Mouse (Mus musculus): Measurements from ENCODE around the gene Gm44965. TPM values are rescaled to one million over a fixed set of nuclear protein-coding genes. Genes with fewer than 3 reads are reported as not detected.

Gene Gm44965
- polyA plus RNA-seq (2014; fragmentation: Nextera tagmentation; extraction: Ambion mirVana), result not detected in 2 replicates

GRCm38 (mm10) chr6:48593158-48594042 lies at the start of gene Gm44965, which contains the start of gene Repin1:
Gene Gm44965 (plus strand): TSS chr6:48593941.
Gene Repin1 (plus strand): TSS chr6:48593883.
- Histone ChIP-seq H3K4me2 (ENCODE audit: low read depth, severe bottlenecking) (peak within 1 kb of the TSS; percentile 76), H3K4me1 (ENCODE audit: control insufficient read depth, insufficient read depth, low read length) (peaks cover 12% of the 10 kb centered on the region), H3K27ac (replicated peaks; ENCODE audit: low read depth, low read length) (peak within 1 kb of the TSS; percentile 82), H3K9ac (ENCODE audit: low read length) (peak within 1 kb of the TSS; percentile 91), H3K27me3 (ENCODE audit: control insufficient read depth, insufficient read depth, low read length) (no peaks in the 10 kb centered on the region), H3K36me3 (ENCODE audit: control insufficient read depth, insufficient read depth, low read length) (peaks cover 25% of the 10 kb centered on the region), H3K9me3 (ENCODE audit: control insufficient read depth, low read length) (peaks cover 20% of the 10 kb centered on the region), H3K4me3 (ENCODE audit: low read depth, low read length) (peak within 1 kb of the TSS; percentile 86)
- peak; percentile 91 for ATAC-seq (ENCODE audit: insufficient number of reproducible peaks, low FRiP score, low TSS enrichment, low read depth)
- WGBS, result 6% methylated on average over 42 of the region's 45 CpGs
- peak; percentile 94 for DNase-seq (ENCODE audit: low spot score)

- Histone ChIP-seq H3K9ac (ENCODE audit: low read length) (no peak overlapping the region), H3K27ac (replicated peaks; ENCODE audit: low read depth, low read length) (no peak overlapping the region), H3K27me3 (ENCODE audit: control insufficient read depth, insufficient read depth, low read length) (no peaks in the 10 kb centered on the region), H3K9me3 (ENCODE audit: control insufficient read depth, low read length) (no peaks in the 10 kb centered on the region), H3K4me3 (ENCODE audit: low read depth, low read length) (no peak overlapping the region), H3K36me3 (ENCODE audit: control insufficient read depth, insufficient read depth, low read length) (no peaks in the 10 kb centered on the region), H3K4me2 (ENCODE audit: low read depth, severe bottlenecking) (no peak overlapping the region), H3K4me1 (ENCODE audit: control insufficient read depth, insufficient read depth, low read length) (peaks cover 25% of the 10 kb centered on the region)
- DNase-seq (ENCODE audit: low spot score) (no peak), ATAC-seq (ENCODE audit: insufficient number of reproducible peaks, low FRiP score, low TSS enrichment, low read depth) (no peak)
- WGBS, result 80% methylated on average over 5 of the region's 5 CpGs
Measured at GRCm38 (mm10) chr6:48545251-48545650, 48.5 kb upstream of the Gm44965 start.

- no peak for ATAC-seq (ENCODE audit: insufficient number of reproducible peaks, low FRiP score, low TSS enrichment, low read depth)
- WGBS, result 54% methylated on average over 1 of the region's 1 CpGs
- no peak overlapping the region for H3K9ac ChIP-seq (ENCODE audit: low read length)
- H3K4me1 ChIP-seq (ENCODE audit: control insufficient read depth, insufficient read depth, low read length), result peaks cover 17% of the 10 kb centered on the region
- no peak overlapping the region for H3K4me3 ChIP-seq (ENCODE audit: low read depth, low read length)
- H3K36me3 ChIP-seq (ENCODE audit: control insufficient read depth, insufficient read depth, low read length), result no peaks in the 10 kb centered on the region
- no peak overlapping the region for H3K27ac ChIP-seq (replicated peaks; ENCODE audit: low read depth, low read length)
- no peak overlapping the region for H3K4me2 ChIP-seq (ENCODE audit: low read depth, severe bottlenecking)
- peak; percentile 38 for DNase-seq (ENCODE audit: low spot score)
- H3K27me3 ChIP-seq (ENCODE audit: control insufficient read depth, insufficient read depth, low read length), result no peaks in the 10 kb centered on the region
- no peaks in the 10 kb centered on the region for H3K9me3 ChIP-seq (ENCODE audit: control insufficient read depth, low read length)
Measured at GRCm38 (mm10) chr6:48546271-48546670, 47.5 kb upstream of the Gm44965 start.

GRCm38 (mm10) chr6:48546858-48547257 lies 46.9 kb upstream of the Gm44965 start:
- H3K27me3 ChIP-seq (ENCODE audit: control insufficient read depth, insufficient read depth, low read length), result no peaks in the 10 kb centered on the region
- 58% methylated on average over 4 of the region's 4 CpGs for WGBS
- no peak overlapping the region for H3K9ac ChIP-seq (ENCODE audit: low read length)
- H3K9me3 ChIP-seq (ENCODE audit: control insufficient read depth, low read length), result no peaks in the 10 kb centered on the region
- no peaks in the 10 kb centered on the region for H3K36me3 ChIP-seq (ENCODE audit: control insufficient read depth, insufficient read depth, low read length)
- H3K27ac ChIP-seq (replicated peaks; ENCODE audit: low read depth, low read length), result no peak overlapping the region
- H3K4me2 ChIP-seq (ENCODE audit: low read depth, severe bottlenecking), result no peak overlapping the region
- no peak overlapping the region for H3K4me3 ChIP-seq (ENCODE audit: low read depth, low read length)
- DNase-seq (ENCODE audit: low spot score) (no peak), ATAC-seq (ENCODE audit: insufficient number of reproducible peaks, low FRiP score, low TSS enrichment, low read depth) (no peak)
- H3K4me1 ChIP-seq (ENCODE audit: control insufficient read depth, insufficient read depth, low read length), result peaks cover 12% of the 10 kb centered on the region

GRCm38 (mm10) chr6:48548314-48548713 lies 45.4 kb upstream of the Gm44965 start:
- Histone ChIP-seq H3K9me3 (ENCODE audit: control insufficient read depth, low read length) (no peaks in the 10 kb centered on the region), H3K36me3 (ENCODE audit: control insufficient read depth, insufficient read depth, low read length) (no peaks in the 10 kb centered on the region), H3K27me3 (ENCODE audit: control insufficient read depth, insufficient read depth, low read length) (no peaks in the 10 kb centered on the region), H3K27ac (replicated peaks; ENCODE audit: low read depth, low read length) (no peak overlapping the region), H3K4me3 (ENCODE audit: low read depth, low read length) (no peak overlapping the region), H3K4me1 (ENCODE audit: control insufficient read depth, insufficient read depth, low read length) (no peaks in the 10 kb centered on the region), H3K4me2 (ENCODE audit: low read depth, severe bottlenecking) (no peak overlapping the region), H3K9ac (ENCODE audit: low read length) (no peak overlapping the region)
- no peak for ATAC-seq (ENCODE audit: insufficient number of reproducible peaks, low FRiP score, low TSS enrichment, low read depth)
- DNase-seq (ENCODE audit: low spot score), result no peak
- WGBS, result 85% methylated on average over 6 of the region's 6 CpGs

GRCm38 (mm10) chr6:48552918-48553317 lies 40.8 kb upstream of the Gm44965 start:
- Histone ChIP-seq H3K27me3 (ENCODE audit: control insufficient read depth, insufficient read depth, low read length) (no peaks in the 10 kb centered on the region), H3K4me3 (ENCODE audit: low read depth, low read length) (no peak overlapping the region), H3K4me2 (ENCODE audit: low read depth, severe bottlenecking) (no peak overlapping the region), H3K36me3 (ENCODE audit: control insufficient read depth, insufficient read depth, low read length) (no peaks in the 10 kb centered on the region), H3K27ac (replicated peaks; ENCODE audit: low read depth, low read length) (no peak overlapping the region), H3K4me1 (ENCODE audit: control insufficient read depth, insufficient read depth, low read length) (peaks cover 3% of the 10 kb centered on the region; the same call in 1 of the 2 replicates), H3K9me3 (ENCODE audit: control insufficient read depth, low read length) (no peaks in the 10 kb centered on the region), H3K9ac (ENCODE audit: low read length) (no peak overlapping the region)
- WGBS, result 47% methylated on average over 4 of the region's 4 CpGs
- ATAC-seq (ENCODE audit: insufficient number of reproducible peaks, low FRiP score, low TSS enrichment, low read depth) (no peak), DNase-seq (ENCODE audit: low spot score) (peak; percentile 57)

GRCm38 (mm10) chr6:48553819-48554218 lies 39.9 kb upstream of the Gm44965 start:
- peak overlapping the region; percentile 76 for H3K9ac ChIP-seq (ENCODE audit: low read length)
- H3K36me3 ChIP-seq (ENCODE audit: control insufficient read depth, insufficient read depth, low read length), result no peaks in the 10 kb centered on the region
- H3K4me3 ChIP-seq (ENCODE audit: low read depth, low read length), result peak overlapping the region; percentile 32; the same call in 1 of the 2 replicates
- H3K27me3 ChIP-seq (ENCODE audit: control insufficient read depth, insufficient read depth, low read length), result no peaks in the 10 kb centered on the region
- no peak for DNase-seq (ENCODE audit: low spot score)
- WGBS, result 82% methylated on average over 4 of the region's 4 CpGs
- no peaks in the 10 kb centered on the region for H3K9me3 ChIP-seq (ENCODE audit: control insufficient read depth, low read length)
- peak overlapping the region; percentile 68 for H3K4me2 ChIP-seq (ENCODE audit: low read depth, severe bottlenecking)
- peaks cover 3% of the 10 kb centered on the region; the same call in 1 of the 2 replicates for H3K4me1 ChIP-seq (ENCODE audit: control insufficient read depth, insufficient read depth, low read length)
- no peak for ATAC-seq (ENCODE audit: insufficient number of reproducible peaks, low FRiP score, low TSS enrichment, low read depth)
- peak overlapping the region; percentile 93; the same call in 1 of the 2 replicates for H3K27ac ChIP-seq (replicated peaks; ENCODE audit: low read depth, low read length)

GRCm38 (mm10) chr6:48554280-48555103 lies 39.2 kb upstream of the Gm44965 start, which contains the start of gene Lrrc61:
Gene Lrrc61 (plus strand): TSS chr6:48554796.
- DNase-seq (ENCODE audit: low spot score) (peak; percentile 93), ATAC-seq (ENCODE audit: insufficient number of reproducible peaks, low FRiP score, low TSS enrichment, low read depth) (peak; percentile 89)
- H3K27ac ChIP-seq (replicated peaks; ENCODE audit: low read depth, low read length), result peak within 1 kb of the TSS; percentile 93
- H3K36me3 ChIP-seq (ENCODE audit: control insufficient read depth, insufficient read depth, low read length), result no peaks in the 10 kb centered on the region
- no peaks in the 10 kb centered on the region for H3K9me3 ChIP-seq (ENCODE audit: control insufficient read depth, low read length)
- peak within 1 kb of the TSS; percentile 32 for H3K4me3 ChIP-seq (ENCODE audit: low read depth, low read length)
- no peaks in the 10 kb centered on the region for H3K27me3 ChIP-seq (ENCODE audit: control insufficient read depth, insufficient read depth, low read length)
- peak within 1 kb of the TSS; percentile 68 for H3K4me2 ChIP-seq (ENCODE audit: low read depth, severe bottlenecking)
- 3% methylated on average over 39 of the region's 39 CpGs for WGBS
- H3K9ac ChIP-seq (ENCODE audit: low read length), result peak within 1 kb of the TSS; percentile 76
- peaks cover 3% of the 10 kb centered on the region; the same call in 1 of the 2 replicates for H3K4me1 ChIP-seq (ENCODE audit: control insufficient read depth, insufficient read depth, low read length)
